Mouse (Mus musculus): ENCODE measurements around the gene Ankrd45.
"Not testable (repeated sequence)": the region's sequence is repeated elsewhere in the genome, so short reads cannot be mapped to it uniquely, and the experiment has no call there.

Gene Ankrd45

DNA sequence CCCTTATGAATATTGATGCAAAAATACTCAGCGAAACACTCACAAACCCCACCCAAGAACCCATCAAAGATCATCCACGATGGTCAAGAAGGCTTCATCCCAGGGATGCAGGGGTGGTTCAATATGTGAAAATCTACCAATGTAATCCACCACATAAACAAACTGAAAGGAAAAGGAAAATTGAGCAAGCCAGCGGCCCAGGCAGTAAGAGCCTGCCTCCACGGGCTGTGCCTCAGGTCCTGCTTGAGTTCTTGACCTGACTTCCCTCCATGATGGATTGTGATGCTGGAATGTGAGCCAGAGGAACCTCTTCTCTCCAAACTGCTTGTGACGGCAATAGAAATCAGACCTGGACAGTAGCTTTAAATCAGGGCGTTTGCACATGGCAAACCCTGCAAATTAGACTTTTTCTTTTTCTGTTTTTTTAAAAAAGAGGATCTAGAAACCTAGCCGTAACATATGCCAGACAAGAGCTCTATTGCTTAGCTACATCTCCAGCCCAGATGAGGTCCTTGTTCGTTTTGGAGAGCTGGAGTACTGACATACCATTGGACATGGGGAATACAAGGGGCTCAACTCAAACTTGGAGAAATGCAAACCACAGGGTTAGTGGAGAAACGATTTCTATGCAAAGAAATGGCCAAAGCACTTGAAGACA lies 47.9 kb downstream of the Ankrd45 start:
- no peak for DNase-seq

- peak; percentile 78 to 81 for DNase-seq
Measured at GRCm38 (mm10) chr1:161195541-161196351, 53.3 kb downstream of the Ankrd45 start.

DNA sequence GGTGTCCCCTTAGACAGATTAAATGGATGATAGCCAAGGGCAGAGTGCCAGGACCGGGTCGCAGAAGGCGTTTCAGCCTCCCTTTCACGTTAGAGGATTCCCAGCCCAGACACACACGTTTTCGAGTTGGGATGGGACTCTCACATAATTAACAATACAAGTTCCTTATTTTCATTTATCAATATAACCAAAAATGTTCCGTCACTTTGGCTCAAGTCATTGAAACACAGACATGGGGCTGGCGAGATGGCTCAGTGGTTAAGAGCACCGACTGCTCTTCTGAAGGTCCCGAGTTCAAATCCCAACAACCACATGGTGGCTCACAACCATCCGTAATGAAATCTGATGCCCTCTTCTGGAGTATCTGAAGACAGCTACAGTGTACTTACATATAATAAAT lies 53.9 kb downstream of the Ankrd45 start:
- DNase-seq = not testable (repeated sequence)

- DNase-seq = no peak
Measured at GRCm38 (mm10) chr1:161199856-161200255, 57.4 kb downstream of the Ankrd45 start.

DNA sequence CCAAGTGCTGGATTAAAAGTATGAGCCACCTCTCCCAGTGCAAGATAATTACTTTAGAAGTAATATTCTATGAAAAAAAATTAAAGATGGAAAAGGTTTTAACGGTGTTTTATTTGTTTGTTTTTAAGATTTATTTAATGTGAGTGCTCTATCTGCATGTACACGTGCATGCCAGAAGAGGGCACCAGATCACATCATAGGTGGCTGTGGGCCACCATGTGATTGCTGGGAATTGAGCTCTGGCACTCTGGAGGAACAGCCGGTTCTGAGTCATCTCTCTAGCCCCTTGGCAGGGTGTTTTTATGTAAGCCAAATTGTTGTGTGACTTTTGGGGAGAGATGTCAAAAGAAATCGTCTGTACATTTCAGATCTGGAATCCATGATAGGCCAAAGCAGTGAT lies 72.0 kb downstream of the Ankrd45 start:
- DNase-seq = peak in 1 of 2 experiments; percentile 10

- DNase-seq = no peak
Measured at GRCm38 (mm10) chr1:161219816-161220215, 77.3 kb downstream of the Ankrd45 start.
